Mouse (Mus musculus) limb, embryonic 15.5 days (tissue): ENCODE data around the gene Lck. TPM values are rescaled to one million over a fixed set of nuclear protein-coding genes. Genes with fewer than 3 reads are reported as not detected.

Experiments
- ATAC-seq: fragments of 200-750 bp; cut with Nextera tagmentation; 2 replicates; pipeline ENCODE4 v1.8.0; 2017; ENCODE audit warnings: low read depth, moderate TSS enrichment; ENCODE audit not compliant: insufficient number of reproducible peaks, low FRiP score, low TSS enrichment
- H3K27ac ChIP-seq: fragments of 300-500 bp; sonication (generic); 2 replicates; pipeline ENCODE4 v1.5.1; 2015; ENCODE audit warnings: moderate library complexity, mild to moderate bottlenecking, inconsistent platforms
- H3K27me3 ChIP-seq: fragments of 300-500 bp; sonication (generic); 2 replicates; pipeline ENCODE4 v1.6.1; 2015; ENCODE audit warnings: inconsistent platforms
- H3K36me3 ChIP-seq: fragments of 300-500 bp; sonication (generic); 2 replicates; pipeline ENCODE4 v1.6.1; 2015; ENCODE audit warnings: inconsistent platforms
- H3K4me1 ChIP-seq: fragments of 300-500 bp; sonication (generic); 2 replicates; pipeline ENCODE4 v1.6.1; 2015; ENCODE audit warnings: inconsistent platforms
- H3K4me2 ChIP-seq: fragments of 300-500 bp; sonication (generic); 2 replicates; pipeline ENCODE4 v1.6.1; 2015; ENCODE audit warnings: mild to moderate bottlenecking, inconsistent platforms
- H3K4me3 ChIP-seq: fragments of 300-500 bp; sonication (generic); 2 replicates; pipeline ENCODE4 v1.5.1; 2015; ENCODE audit warnings: mild to moderate bottlenecking, inconsistent platforms
- H3K9ac ChIP-seq: fragments of 300-500 bp; sonication (generic); 2 replicates; pipeline ENCODE4 v1.6.1; 2015; ENCODE audit warnings: inconsistent platforms
- H3K9me3 ChIP-seq: fragments of 300-500 bp; sonication (generic); 2 replicates; pipeline ENCODE4 v1.6.1; 2016; ENCODE audit warnings: inconsistent platforms
- WGBS: fragments of 180-500 bp; shearing (Covaris S2); methylation state at CpG from one replicate; pipeline ENCODE4 v1.1.7; 2015; 5-methylcytosine and 5-hydroxymethylcytosine counted together
- polyA plus RNA-seq: library from polyadenylated mRNA; unstranded; fragments of >200 nt; fragmentation: Nextera tagmentation; extraction: Ambion mirVana; gene quantifications from 2 replicates; pipeline ENCODE4 v1.2.1, GENCODE M21; 2015

Gene Lck
- polyA plus RNA-seq, 1 experiment from 2014 or later = 5.8 TPM

DNA sequence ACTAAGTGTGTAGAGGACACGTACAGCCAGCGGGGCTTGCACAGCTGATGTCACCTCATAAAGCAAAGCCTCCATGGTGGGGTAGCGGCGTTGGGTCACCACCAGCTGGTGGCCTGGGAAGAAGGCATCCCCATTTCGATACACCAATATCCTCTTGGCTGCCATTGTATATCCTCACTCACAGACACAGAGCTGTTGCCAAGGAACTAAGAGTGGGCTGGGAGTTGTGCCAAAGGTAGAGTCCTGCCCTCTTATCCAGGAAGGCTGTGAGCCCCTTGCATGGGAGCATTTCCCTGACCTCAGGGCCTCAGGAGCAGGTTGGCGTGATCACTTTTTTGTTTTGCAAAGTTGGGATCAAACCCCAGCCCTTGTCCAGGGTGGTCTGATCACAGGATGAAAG lies 40.7 kb upstream of the Lck start, which contains the start of gene Dcdc2b:
TSS of gene Dcdc2b (minus strand) at position 165 of the 400 bp plus-strand sequence.
- Histone ChIP-seq H3K27ac (no peak within 1 kb of the TSS), H3K9me3 (no peaks in the 10 kb centered on the region), H3K4me2 (no peak within 1 kb of the TSS), H3K4me1 (peaks cover 11% of the 10 kb centered on the region), H3K27me3 (no peaks in the 10 kb centered on the region), H3K4me3 (no peak within 1 kb of the TSS), H3K9ac (no peak within 1 kb of the TSS), H3K36me3 (peaks cover 26% of the 10 kb centered on the region)
- WGBS = 80% methylated on average over 6 of the region's 6 CpGs
- no peak for ATAC-seq

DNA sequence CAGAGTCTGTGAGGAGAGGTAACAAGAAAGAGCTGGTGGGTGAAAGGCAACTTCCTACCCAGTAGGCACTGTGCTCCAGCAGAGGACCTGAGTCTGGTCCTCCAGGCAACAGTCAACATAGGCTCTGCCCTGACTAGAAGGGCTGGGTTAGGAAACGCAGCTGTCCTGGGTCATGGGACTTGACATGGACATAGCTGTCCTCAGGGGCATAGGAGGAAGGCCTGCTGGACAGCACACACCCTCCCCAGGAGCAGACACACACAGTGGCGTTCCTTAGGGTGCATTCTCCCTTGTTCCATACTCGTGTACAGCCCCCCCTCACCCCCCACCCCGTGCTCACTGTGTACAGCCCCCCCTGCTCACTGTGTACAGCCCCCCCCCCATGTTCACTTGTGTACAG lies 37.0 kb upstream of the Lck start:
- no peak overlapping the region for H3K27ac ChIP-seq
- H3K4me1 ChIP-seq = 0 out of 2 replicates have a peak, but pooled peaks cover 4% of the 10 kb centered on the region
- H3K4me2 ChIP-seq = no peak overlapping the region
- 63% methylated on average over 4 of the region's 4 CpGs for WGBS
- ATAC-seq = no peak
- no peaks in the 10 kb centered on the region for H3K27me3 ChIP-seq
- H3K36me3 ChIP-seq = peaks cover 34% of the 10 kb centered on the region
- H3K4me3 ChIP-seq = no peak overlapping the region
- no peaks in the 10 kb centered on the region for H3K9me3 ChIP-seq
- no peak overlapping the region for H3K9ac ChIP-seq

DNA sequence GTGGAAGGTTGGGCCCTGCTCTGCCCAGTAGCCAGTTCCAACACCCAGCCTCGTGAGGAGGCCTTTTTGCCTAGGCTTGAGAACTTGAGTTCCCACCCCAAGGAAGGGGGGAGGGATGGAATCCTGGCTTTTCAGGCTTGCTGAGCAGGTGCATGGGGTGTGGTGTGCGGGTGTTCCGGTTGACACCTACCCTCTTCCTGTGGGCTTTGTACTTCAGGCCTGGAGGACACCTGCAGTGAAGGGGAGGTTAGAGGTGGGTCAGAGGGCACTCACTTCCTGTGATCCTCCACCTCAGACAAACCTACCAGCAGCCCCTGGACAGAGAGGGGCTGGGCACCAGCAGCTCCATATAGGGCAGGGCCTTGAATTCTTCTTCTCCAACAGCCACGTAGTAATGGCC lies 36.6 kb upstream of the Lck start:
- Histone ChIP-seq H3K4me3 (no peak overlapping the region), H3K4me2 (no peak overlapping the region), H3K27me3 (no peaks in the 10 kb centered on the region), H3K9ac (no peak overlapping the region), H3K4me1 (0 out of 2 replicates have a peak, but pooled peaks cover 4% of the 10 kb centered on the region), H3K36me3 (peaks cover 37% of the 10 kb centered on the region), H3K9me3 (no peaks in the 10 kb centered on the region), H3K27ac (no peak overlapping the region)
- 74% methylated on average over 4 of the region's 4 CpGs for WGBS
- no peak for ATAC-seq

DNA sequence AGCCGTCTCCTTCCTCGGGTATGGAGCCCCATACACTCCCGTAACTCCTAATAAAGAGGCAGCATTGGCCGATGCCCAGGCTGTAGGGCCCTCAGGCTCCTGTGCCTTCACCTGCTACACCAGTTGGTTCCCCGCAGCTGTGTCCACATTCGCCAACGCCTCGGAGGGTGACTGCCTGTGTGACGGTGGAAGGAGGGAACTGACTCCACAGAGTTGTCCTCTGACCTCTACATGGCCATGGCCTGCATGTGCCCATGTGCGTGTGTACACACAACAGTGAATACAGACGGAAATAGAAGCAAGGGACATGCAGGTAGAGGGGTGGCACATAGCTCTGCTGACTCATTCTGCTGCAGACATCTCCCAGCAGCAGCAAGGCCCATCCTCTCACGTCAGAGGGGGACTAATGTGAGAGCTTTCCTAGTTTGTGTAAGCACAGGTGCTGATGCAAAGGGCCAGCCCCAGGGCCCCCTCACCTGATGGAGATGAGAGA lies 35.7 kb upstream of the Lck start:
- Histone ChIP-seq H3K4me1 (0 out of 2 replicates have a peak, but pooled peaks cover 4% of the 10 kb centered on the region), H3K27me3 (no peaks in the 10 kb centered on the region), H3K4me3 (no peak overlapping the region), H3K36me3 (peaks cover 45% of the 10 kb centered on the region), H3K9me3 (no peaks in the 10 kb centered on the region), H3K9ac (no peak overlapping the region), H3K4me2 (no peak overlapping the region), H3K27ac (peak overlapping the region; percentile 54; the same call in 1 of the 2 replicates)
- ATAC-seq = peak; percentile 4; the same call in 1 of the 2 replicates
- 80% methylated on average over 12 of the region's 12 CpGs for WGBS

DNA sequence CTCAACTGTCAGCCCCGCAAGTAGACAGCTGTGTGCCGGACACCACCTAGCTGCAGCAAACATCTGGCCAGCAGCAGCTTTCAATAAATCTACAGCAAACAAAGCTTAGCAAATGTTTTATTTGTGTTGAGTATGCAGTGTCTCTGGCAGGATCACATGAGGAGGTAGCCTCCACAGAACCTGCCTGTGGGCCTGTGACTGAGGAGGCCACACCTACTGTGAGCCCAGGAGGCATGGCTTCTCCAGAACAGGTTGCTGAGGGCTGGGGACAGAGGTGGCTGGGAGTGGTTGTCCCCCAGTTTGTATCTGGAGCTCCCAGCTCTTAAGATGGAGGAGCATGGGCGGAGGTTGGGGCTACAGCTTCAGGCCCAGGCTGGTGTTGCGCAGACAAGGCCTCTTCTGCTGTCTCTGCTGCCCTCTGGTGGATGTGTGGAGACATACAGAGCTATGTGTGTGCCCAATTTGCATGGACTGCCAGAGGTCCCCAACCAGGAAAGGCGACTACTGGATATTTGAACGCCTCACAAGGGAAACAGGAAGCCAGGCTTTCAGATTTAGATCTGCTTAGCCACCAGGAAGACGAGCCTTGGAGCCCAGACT lies 35.1 kb upstream of the Lck start:
- H3K36me3 ChIP-seq = peaks cover 51% of the 10 kb centered on the region
- H3K9me3 ChIP-seq = no peaks in the 10 kb centered on the region
- 35% methylated on average over 7 of the region's 7 CpGs for WGBS
- peak overlapping the region; percentile 54 for H3K27ac ChIP-seq
- no peak overlapping the region for H3K4me2 ChIP-seq
- H3K4me3 ChIP-seq = no peak overlapping the region
- no peaks in the 10 kb centered on the region for H3K27me3 ChIP-seq
- H3K9ac ChIP-seq = no peak overlapping the region
- 0 out of 2 replicates have a peak, but pooled peaks cover 4% of the 10 kb centered on the region for H3K4me1 ChIP-seq
- ATAC-seq = peak; percentile 73; the same call in 1 of the 2 replicates

DNA sequence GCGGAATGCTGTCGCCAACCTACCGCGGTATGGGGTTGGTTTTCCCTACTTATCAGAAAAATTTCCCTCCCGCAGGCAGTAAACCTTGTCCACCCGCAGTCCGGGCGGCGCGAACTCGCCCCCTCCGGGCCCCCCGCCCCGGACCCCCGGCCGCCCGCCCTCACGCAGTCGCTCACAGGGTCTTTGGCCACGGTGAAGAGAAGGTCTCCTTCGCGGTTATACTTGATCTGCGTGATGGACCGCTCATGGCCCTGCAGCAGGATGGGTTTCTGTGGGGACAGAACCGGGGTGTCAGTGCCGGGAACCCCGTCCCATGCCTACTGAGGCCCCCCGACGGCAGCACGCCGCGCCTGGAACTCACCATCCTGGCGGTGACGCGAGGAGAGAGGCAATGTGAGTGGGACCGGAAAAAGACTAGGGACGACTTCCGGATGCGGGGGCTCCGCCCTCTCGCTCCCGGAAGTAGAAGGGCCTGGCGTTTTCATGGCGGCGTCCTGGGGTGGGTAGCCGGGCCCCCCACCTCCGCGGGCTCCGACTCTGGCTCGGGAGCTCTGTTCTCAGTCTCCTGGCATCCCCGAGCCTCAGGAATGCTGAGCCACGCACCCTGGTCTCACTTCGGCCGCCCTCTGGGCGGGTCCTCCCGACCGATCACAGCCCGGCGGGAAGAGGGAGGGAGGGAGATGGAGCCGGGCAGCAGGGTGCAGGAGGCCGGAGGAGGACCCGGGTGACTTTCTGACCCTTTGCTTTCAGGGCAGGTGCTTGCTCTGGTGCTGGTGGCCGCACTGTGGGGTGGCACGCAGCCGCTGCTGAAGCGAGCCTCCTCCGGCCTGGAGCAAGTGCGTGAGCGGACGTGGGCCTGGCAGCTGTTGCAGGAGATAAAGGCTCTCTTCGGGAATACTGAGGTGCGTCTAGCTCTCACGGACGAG lies 27.1 kb upstream of the Lck start, which contains the start of the genes Eif3i and Tmem234:
TSS of gene Eif3i (minus strand) at position 416 of the 926 bp plus-strand sequence.
TSS of gene Tmem234 (plus strand) at position 436 of the 926 bp plus-strand sequence.
- peaks cover 52% of the 10 kb centered on the region for H3K36me3 ChIP-seq
- peak; percentile 70 for ATAC-seq
- WGBS = under 1% methylated on average over 74 of the region's 74 CpGs

DNA sequence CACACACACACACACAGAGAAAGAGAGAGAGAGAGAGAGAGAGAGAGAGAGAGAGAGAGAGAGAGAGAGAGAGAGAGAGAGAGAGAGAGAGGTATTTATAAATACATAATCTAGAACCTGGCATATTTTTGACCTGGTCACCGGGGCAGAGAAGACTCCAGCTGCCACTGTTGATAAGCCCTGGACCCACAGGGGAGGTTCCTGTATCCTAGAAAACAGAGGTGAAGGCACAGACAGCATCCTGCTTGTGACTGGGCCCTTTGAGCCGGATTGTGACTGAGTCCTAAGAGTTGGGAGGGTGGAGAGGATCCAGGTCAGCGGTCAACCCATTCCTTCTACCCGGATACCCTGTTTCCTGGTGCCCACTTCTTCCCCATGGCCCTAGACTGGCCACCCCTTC lies 15.4 kb upstream of the Lck start:
- H3K27me3 ChIP-seq = no peaks in the 10 kb centered on the region
- no peak overlapping the region for H3K4me2 ChIP-seq
- no peaks in the 10 kb centered on the region for H3K9me3 ChIP-seq
- ATAC-seq = no peak
- WGBS = 65% methylated on average over 4 of the region's 4 CpGs
- H3K9ac ChIP-seq = no peak overlapping the region
- H3K4me3 ChIP-seq = no peak overlapping the region
- H3K27ac ChIP-seq = no peak overlapping the region
- peaks cover 31% of the 10 kb centered on the region for H3K36me3 ChIP-seq
- peaks cover 8% of the 10 kb centered on the region; the same call in 1 of the 2 replicates for H3K4me1 ChIP-seq

More for the DNA sequence above, 27.1 kb upstream of the Lck start, which contains the start of the genes Eif3i and Tmem234:
- Histone ChIP-seq H3K4me1 (peaks cover 30% of the 10 kb centered on the region), H3K9me3 (no peaks in the 10 kb centered on the region), H3K4me3 (peak within 1 kb of the TSS; percentile 99), H3K27me3 (no peaks in the 10 kb centered on the region), H3K4me2 (peak within 1 kb of the TSS; percentile 76), H3K9ac (peak within 1 kb of the TSS; percentile 92), H3K27ac (peak within 1 kb of the TSS; percentile 82)

DNA sequence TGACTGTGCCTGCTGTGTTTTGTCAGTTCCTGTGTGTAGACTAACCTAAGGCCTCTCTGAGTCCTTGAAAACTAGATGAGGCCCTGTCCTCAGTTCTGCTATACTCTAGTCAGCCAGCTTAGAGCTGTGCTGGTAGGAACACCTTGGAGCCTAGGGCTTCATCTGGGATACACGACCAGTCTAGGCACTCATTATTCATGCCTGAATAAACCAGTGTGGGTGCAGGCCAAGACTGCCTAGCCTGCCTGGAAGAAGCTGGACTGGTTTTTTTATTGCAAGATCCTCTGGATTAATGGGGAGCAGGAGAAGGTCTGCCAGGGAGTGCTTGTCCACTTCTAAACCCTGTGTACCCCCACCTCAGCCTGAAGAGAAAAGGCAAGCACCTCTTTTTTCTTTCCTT lies 13.5 kb upstream of the Lck start:
- peaks cover 8% of the 10 kb centered on the region; the same call in 1 of the 2 replicates for H3K4me1 ChIP-seq
- no peak overlapping the region for H3K4me3 ChIP-seq
- H3K9me3 ChIP-seq = no peaks in the 10 kb centered on the region
- peaks cover 14% of the 10 kb centered on the region for H3K36me3 ChIP-seq
- 36% methylated on average over 1 of the region's 1 CpGs for WGBS
- no peak overlapping the region for H3K4me2 ChIP-seq
- peak overlapping the region; percentile 8; the same call in 1 of the 2 replicates for H3K27ac ChIP-seq
- no peak overlapping the region for H3K9ac ChIP-seq
- no peaks in the 10 kb centered on the region for H3K27me3 ChIP-seq
- no peak for ATAC-seq

DNA sequence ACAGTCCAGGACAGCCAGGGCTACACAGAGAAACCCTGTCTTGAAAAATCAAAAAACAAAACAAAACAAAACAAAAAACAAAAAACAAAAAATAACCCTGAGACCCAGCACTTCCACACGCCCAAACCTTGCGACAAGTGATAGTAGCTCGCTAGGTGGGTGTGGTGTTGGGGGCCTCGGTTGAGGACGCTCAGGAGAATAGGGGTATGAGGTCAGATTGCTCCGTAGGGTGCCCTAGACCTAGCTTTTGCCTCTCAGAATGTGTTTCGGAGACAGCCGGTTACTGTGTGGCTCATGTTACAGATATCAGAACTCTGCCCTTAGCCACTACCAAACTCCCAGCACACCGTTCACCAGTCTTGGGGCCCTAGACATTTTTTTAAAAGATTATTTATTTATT lies 12.3 kb upstream of the Lck start:
- H3K9me3 ChIP-seq = no peaks in the 10 kb centered on the region
- H3K27ac ChIP-seq = no peak overlapping the region
- whole genome bisulfite sequencing = 72% methylated on average over 9 of the region's 9 CpGs
- H3K27me3 ChIP-seq = no peaks in the 10 kb centered on the region
- no peak for ATAC-seq
- peaks cover 8% of the 10 kb centered on the region; the same call in 1 of the 2 replicates for H3K4me1 ChIP-seq
- H3K4me2 ChIP-seq = peak overlapping the region; percentile 75
- H3K9ac ChIP-seq = no peak overlapping the region
- H3K4me3 ChIP-seq = 0 out of 2 replicates have a peak overlapping the region, but pooled peaks have one; percentile 49
- peaks cover 2% of the 10 kb centered on the region for H3K36me3 ChIP-seq

DNA sequence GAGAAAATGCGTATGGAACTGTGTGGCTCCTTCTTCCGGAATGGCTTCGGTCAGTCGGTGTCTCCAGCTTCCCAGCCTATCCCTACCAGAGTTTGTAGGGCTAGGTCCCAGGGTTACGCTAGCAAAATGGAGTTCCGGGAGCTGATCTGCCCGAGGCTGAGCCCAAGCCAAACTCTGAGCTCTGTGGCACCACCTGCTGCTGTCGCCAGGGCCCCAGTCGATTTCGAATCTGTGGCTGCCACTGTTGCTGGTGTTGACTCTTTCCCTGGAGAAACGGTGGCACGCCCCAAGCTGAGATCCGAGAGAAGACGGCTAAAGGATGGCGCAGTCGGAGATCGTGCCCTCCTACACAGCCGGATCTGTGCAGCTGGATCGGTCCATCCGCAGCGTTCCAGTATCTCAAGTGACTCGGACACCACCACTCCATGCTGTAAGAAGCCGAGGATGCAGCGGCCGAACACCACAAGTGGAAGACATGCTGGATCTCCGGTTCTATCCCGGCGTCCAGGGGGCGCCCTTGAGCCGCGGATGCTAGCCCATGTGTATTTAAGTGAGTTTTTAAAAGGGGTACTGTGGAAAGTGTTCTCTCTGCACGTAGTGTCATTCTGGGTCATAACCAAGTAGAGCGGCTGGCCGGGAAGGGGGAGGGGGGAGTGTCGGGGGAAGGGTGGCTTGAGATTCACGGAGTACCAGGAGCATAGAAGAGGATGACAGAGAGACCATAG lies 11.6 kb upstream of the Lck start:
- H3K4me3 ChIP-seq = peak overlapping the region; percentile 49
- H3K36me3 ChIP-seq = no peaks in the 10 kb centered on the region
- no peaks in the 10 kb centered on the region for H3K9me3 ChIP-seq
- peak overlapping the region; percentile 26; the same call in 1 of the 2 replicates for H3K9ac ChIP-seq
- peak overlapping the region; percentile 75 for H3K4me2 ChIP-seq
- H3K4me1 ChIP-seq = peaks cover 8% of the 10 kb centered on the region; the same call in 1 of the 2 replicates
- peak overlapping the region; percentile 57 for H3K27ac ChIP-seq
- peak; percentile 63; the same call in 1 of the 2 replicates for ATAC-seq
- 1% methylated on average over 36 of the region's 36 CpGs for WGBS
- no peaks in the 10 kb centered on the region for H3K27me3 ChIP-seq

DNA sequence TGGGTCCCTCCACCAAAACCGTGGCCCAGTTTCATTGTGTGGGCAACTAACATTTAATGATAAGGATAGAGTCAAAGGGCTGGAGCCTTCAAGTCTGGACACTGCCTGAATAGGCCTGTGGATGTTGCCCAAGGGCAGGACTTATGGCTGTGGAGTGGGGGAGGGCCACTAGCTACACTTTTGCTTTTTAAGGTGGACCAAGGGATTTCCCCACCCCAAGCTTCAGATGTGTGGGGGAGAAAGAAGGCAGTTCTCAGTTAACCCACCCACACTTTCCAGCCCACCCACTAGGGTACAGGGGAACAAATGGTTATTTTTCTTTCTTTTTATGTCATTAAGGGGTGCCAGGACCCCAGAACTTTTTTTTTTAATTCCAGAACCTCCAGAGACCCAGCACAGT lies 10.9 kb upstream of the Lck start:
- H3K9me3 ChIP-seq = no peaks in the 10 kb centered on the region
- no peak overlapping the region for H3K9ac ChIP-seq
- 64% methylated on average over 1 of the region's 1 CpGs for WGBS
- H3K36me3 ChIP-seq = no peaks in the 10 kb centered on the region
- H3K4me2 ChIP-seq = peak overlapping the region; percentile 75
- peaks cover 8% of the 10 kb centered on the region; the same call in 1 of the 2 replicates for H3K4me1 ChIP-seq
- H3K27me3 ChIP-seq = no peaks in the 10 kb centered on the region
- H3K27ac ChIP-seq = no peak overlapping the region; the same call in 1 of the 2 replicates
- no peak for ATAC-seq
- peak overlapping the region; percentile 49 for H3K4me3 ChIP-seq
